Mouse (Mus musculus): ENCODE data around the gene Rap1gap2.

Gene Rap1gap2

DNA sequence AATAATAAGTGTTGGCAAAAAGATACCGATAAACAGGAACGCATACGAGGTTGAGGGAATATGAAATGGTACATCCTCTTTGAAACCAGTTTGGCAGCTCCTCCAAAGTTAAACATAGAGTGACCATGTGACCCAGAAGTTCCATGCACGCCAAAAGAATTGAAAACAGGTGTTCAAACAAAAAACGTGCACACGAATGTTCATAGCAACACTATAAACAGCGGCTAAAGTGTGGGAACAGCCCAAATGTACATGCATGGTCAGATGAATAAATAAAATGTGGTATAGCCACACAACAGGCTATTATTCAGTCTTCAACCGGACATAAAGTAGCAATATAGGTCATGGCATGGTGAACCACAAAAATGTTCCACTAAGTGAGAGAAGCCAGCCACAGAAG, 108.2 kb downstream of the Rap1gap2 start:
- no peak for DNase-seq (ENCODE audit: low spot score in 2 of 2)

DNA sequence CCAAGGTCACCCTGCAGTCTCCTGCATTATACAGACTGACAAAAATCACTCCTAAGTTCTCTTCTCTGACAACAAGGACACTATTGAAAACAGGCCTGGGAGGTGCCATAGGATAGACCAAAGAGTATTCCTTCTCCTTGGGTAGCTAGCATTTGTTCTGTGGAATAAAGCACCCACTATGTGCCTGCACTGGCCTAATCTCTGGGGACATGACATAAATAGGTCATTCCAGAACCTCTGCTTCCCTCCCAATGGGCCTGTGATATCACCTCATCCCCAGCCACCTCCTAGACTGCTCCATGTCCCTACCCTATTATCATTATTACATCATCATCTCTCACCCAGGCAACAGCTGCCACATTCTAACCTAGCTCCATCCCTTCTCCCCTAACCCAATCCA, 108.7 kb downstream of the Rap1gap2 start:
- no peak for DNase-seq (ENCODE audit: low spot score in 2 of 2)

DNA sequence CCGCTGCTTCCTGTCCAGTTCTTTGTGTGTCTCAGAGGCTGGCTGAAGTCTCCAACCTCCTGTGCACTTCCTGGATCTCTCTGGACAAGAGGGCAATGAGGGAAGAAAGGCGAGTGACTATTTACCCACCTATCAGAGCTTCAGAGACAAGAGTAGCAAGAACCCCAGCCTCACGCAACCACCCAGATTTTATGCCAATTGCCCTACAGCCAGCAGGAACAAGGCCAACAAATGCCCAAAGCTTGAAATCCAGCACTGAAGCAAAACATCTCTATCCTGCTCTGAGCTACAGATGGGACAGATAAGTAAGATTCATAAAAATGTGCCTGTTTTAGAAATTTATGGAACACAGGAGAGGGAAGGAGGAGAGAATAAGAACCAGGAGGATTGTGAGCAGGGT, 109.7 kb downstream of the Rap1gap2 start:
- no peak for DNase-seq (ENCODE audit: low spot score in 2 of 2)

DNA sequence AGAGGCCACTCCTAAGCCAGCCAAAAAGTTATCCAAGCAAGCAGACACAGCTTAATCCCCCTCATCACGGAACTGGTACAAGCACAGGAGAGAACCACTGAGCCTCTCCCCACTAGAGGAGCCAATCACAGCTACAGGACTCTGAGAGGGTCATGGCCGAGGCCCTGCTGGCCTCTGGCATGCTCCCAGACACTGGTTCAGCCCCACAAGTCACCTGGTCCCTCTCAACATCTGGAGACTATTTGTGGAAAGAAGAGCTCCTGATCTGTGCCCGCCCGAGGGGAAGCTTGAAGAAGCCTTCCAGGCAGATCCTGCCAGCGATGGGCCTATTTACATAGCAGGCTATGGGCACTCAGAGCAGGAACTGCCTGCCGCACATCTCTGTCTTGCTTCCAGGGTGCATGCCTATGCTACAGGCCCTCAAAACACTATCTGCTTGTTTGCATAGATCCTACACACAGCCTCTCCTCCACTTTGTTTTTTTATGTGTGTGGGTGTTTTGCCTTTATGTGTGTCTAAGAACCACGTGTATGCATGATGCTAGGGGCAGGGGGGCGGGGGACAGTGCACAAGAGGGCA, 111.1 kb downstream of the Rap1gap2 start:
- DNase-seq (ENCODE audit: low spot score in 2 of 2), result no peak

DNA sequence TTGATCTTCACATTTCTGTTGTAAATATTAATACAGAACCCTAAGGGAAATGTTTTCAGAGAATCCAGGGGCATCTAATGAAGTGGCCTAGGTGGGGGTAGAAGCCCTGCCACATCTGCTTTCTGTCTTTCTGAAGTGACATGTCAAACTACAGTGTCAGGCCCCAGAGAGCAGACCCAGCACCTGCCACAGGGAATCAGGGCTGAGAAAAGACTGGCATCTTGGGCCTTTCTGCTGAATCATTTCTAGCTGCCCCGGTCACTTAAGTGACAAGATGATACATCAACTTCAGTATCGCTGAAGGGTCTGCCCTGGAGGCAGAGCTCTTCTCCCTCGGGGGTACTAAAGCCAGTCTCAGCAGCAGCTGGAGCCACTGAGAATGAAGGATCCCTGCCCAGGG, 111.7 kb downstream of the Rap1gap2 start:
- no peak for DNase-seq (ENCODE audit: low spot score in 2 of 2)

DNA sequence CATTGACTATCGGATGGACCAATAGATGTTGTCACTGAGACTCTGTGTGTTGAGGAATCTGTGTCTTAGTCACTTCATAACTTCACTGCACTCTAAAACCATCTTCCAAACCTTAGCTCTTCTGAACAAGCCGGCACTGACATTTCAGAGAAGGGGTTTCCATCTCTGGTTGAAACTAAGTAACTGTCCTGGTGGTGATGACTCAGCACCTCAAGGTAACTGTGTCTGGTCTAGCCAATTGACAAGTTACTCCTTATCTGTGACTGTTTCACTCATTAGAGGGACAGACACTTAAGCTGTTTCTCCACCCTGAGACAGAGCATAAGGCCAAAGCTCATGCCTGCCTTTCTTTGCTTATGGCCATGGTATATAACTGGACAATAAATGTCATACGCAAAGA, 114.1 kb downstream of the Rap1gap2 start:
- DNase-seq (ENCODE audit: low spot score in 2 of 2), result no peak

DNA sequence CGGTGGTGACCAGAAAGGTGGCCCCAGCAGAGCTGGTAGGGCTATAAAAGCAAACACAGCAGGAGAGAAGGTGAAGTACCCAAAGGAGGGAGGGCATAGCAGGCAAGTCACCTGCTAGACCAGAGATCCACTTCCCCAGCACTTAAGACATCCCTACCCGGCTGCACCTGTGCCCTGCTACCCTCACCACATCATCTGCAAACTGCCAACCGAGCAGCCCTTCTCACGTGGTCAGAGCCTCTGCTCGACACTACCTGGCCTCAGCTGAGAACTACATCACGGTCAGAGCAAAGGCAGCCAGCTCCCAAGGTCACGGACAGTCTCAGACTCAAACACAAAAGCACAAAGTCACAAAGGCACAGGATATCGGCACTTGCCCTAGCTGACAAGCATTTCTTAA, 116.8 kb downstream of the Rap1gap2 start:
- no peak for DNase-seq (ENCODE audit: low spot score in 2 of 2)

DNA sequence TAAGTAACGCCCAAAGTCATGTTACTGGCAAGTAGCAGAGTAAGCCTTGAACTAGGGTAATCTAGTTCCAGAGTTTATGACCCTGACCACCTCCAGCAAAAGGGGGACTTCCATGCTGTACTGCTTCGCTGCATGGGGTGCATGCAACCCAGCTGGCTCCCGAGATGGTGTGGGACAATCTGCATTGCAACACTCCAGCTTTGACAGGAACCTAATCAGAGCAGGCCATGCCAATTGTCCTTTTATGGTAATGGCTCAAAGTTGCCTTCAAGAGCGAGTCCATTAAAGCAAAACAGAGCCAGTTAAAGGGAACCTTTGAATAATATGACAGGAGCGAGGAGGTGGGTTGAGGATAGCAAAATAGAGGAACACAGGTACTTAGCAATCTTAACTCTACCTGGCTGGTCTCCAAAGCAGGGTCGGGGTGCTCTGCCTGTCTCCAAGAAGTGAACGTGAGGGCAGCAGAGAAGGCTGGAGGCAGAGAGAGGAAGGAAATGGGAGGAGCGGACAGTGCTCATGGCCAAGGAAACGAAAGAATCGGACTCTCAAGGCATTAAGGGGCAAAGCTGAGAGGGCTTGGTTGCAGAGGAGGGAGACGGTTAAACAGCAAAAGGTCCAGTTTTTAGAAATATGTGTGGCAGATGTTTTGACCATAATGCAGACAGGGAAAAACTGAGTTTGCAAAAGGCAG, 117.4 kb downstream of the Rap1gap2 start:
- DNase-seq (ENCODE audit: low spot score in 2 of 2), result no peak

DNA sequence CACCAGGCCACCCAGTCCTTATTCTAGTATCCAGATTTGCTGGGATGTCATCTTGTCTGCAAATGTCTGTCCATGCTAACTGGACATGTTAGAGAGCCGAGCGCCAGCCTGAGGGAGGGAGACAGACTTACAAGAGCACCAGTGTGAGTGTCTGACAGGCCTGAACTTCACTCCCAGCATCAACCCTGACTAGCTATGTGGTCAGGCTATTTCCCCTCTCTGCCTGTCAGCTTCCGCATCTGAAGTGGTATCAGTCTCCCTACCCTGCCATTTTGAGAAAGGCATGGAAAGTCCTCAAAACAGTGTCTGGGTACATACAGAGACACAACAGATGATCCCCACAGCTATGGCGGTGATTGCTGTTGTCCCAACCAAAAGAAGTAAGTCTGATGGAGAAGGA, 119.6 kb downstream of the Rap1gap2 start:
- DNase-seq (ENCODE audit: low spot score in 2 of 2), result no peak

DNA sequence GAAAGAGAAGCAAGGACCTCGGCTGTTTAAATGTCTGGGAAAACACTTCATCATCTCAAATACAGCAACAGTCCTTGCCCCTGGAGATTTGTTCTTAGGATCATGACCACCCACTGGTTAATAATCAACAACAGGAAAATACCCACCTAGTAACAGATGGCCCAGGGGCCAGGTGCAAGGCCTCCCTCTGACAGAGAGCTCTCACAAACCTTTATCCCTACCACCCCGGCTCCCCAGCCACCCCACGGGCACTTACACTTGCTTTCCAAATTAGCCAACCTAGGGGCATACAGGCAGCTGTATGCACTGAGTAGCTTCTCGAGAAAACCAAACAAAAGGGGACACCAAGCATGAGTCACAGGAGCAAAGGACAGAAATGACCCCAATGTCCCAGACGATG, 121.5 kb downstream of the Rap1gap2 start:
- no peak for DNase-seq (ENCODE audit: low spot score in 2 of 2)

DNA sequence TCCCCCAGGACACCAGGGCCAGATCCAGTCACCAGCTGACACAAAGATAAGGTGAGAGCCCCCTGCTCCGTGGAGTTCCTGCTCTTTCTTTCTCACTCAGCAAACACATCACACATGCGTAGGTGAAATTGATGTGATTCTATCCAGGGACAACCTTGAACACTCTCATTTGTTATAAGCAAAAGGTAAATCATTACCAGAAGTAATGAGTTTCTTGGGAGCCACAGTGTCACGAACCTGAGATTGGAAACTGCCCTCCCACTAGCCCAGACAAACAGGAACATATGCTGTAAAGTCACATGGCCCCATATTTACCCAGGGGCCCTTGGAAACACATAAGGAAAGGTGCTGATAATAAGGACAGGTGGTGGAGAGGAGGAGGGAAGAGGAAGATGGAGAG, 122.8 kb downstream of the Rap1gap2 start:
- DNase-seq (ENCODE audit: low spot score in 2 of 2), result no peak

DNA sequence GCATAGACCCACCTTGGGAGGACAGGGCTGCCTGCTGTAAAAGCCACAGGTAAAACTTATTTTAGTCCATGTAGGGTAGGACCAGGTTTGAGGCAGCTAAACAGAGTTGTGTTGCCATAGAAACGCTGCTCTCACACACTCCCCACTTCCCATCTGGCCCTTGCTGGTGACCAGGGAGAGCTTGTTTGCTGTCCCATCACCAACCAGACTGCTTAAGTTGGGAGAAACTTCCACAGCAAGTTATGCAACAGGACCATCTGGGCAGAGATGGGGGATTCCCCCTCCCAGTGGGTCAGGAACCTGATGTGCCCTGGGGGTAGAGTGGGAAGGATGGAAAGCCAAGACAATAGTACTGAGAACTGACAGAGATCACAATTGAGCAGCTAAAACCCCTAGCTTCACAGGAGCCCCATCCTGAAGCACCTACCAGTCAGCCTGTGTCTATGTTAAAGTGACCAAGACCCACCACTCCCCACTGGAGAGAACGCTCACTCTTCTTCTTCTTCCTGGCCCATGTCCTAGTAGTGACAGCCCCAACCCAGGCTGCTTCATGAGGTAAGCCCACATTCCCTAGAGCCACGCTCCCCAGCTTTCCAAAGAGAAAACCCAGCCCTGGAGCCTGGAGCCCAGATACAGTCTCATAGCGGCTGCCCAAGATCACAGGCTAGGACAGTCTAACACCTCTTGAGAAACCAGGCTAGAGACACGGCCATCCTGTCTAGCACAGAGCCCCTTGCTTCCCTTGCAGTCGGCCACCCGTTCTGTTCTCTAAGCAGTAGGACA, 125.1 kb downstream of the Rap1gap2 start:
- DNase-seq (ENCODE audit: low spot score in 2 of 2), result peak; percentile 59 to 61

DNA sequence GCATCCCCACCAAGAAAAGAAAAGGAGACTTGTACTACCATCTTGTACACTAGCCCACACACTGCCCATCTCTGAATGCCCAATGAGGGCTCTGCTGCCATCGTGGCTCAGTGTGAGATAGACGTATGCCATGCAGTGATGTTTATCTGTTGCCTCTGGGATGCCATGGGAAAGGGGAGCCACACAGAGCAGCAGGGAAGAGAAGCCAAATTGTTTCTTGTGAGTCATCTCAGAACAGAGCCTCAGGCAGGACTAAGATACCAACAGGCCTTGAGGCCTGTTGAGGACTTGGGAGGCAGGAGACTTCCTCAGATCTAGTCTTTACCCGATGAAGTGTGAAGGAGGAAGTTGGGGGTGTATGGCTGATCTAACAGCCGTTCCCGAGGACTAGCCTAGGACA, 126.8 kb downstream of the Rap1gap2 start:
- no peak for DNase-seq (ENCODE audit: low spot score in 2 of 2)

DNA sequence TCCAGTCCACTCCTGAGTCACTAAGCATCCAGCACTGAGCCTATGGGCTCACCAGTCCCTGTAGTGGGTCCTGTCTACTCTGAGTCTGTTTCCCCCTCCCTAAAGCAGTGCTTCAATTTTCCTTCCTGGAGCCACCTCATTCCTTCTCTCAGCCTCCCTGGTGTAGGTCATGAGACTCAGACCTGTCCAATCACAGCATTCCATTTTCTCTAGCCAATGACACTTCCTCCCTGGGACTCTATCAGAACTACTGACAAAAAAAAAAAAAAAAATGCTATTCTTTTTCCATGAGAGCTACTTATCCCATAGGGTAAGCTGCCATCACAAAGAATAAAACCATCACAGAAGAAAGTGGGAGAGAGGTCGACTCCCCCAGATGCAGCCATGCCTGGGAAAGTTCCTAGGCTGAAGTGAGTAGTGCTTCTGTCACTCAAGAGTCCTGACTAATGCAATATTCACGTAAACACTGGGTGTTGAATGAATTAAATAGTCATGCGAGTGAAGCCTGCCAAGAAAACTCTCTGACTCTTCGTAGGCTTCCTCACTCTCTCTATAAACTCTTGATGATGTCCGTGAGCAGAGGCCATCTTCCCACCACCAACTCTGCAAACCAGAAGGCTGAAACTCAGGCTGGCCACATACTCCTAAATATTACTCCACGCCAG, 127.4 kb downstream of the Rap1gap2 start:
- DNase-seq (ENCODE audit: low spot score in 2 of 2), result no peak

DNA sequence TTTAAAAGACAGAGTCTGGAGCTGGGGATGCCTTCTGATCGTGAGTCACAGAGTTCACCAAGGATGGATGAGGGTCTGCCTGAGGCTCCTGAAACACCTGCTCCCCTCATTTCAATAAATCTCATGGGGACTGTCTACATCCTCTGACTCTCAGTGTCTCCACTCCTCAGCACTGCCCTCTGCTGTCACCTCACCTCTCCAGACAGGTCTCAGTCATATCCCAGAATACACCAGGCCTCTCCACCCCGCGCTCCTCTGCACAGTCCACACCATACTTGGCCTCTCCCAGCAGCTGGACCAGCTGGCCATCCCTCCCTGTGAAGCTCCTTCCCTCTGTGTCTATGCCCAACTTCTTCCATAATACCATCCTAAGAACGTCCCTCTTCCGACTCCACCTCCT, 128.9 kb downstream of the Rap1gap2 start:
- no peak for DNase-seq (ENCODE audit: low spot score in 2 of 2)

DNA sequence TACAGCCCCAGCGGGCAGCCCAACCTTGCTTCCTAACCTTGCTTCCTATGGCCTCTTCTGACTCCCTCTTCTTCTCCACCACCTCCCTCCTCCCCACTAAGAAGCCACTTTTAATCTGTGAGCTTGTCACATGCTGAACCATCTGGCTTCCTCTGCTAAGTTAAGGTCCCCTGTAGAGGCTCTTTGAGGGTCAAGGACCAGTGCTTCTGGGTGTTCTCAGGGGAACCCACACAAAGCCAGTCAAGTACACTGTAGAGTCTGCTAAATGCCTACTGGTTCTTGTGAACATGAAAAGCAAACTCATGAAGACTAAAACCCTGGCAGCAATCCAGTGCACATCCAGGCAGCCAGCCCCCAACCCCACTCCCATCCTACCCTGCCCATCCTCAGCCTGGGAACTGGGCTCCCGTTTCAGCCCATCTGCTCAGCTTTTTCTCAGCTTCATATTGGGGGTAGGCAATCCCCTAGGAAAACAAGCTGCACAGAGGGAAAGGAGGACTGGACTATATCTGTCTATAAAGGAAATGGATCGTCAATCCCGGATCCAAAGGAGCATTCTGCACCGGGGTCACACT, 130.9 kb downstream of the Rap1gap2 start:
- no peak for DNase-seq (ENCODE audit: low spot score in 2 of 2)

DNA sequence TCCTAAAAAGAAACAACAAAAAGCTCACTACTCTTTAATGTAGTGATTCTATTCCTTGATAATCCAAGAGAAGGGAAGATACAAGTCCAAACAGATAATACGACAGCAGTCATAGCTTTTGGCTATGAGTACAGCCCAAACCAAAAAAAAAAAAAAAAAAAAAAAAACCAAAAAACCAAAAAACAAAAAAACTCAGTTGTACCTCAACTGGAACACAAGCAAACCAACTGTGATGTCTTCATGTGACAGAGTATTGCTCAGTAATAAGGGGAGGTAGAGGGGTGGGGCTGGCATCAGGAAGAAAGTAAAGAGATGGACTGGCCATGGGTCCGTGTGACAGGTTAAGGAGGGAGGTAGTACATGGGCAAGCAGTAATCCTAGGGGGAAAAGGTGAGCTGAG, 131.8 kb downstream of the Rap1gap2 start:
- DNase-seq (ENCODE audit: low spot score in 2 of 2), result no peak

DNA sequence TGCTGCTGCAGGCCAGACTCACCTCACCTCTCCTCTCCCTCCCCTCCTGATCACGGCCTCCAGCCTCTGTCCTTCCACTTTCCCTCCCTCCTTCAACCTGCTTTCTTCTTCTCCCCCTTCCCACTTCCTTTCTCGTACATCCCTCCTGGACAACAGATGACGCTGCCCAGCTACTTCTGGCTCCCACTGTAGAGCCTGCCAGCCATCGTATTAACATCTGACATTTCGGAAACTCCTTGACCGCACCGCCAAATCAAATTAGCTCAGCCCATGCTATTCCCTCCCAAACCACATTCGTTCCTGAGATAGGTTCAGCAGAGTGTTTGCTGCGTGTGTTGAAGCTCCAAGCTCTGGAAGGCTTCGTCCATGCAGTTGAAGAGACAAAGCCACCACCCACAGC, 138.0 kb downstream of the Rap1gap2 start:
- no peak for DNase-seq (ENCODE audit: low spot score in 2 of 2)

DNA sequence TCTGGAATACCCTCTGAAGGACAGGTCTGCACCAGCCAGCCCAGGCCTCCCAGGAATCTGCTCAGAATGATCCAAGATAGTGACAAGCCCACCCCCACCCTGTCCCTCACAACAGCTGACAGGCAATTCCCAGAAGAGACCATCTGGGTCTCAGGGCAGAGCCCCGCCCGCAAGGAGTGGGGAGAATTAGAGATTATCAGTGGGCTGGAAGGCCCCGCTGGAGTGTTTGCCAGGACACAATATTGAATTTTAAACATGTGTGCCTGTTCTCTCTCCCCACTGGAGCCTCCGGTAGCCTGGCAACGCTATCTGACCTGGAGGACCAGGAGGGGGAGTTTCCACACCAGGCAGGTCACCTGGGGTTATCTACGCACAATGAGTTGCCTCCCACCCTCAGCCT, 142.5 kb downstream of the Rap1gap2 start:
- no peak for DNase-seq (ENCODE audit: low spot score in 2 of 2)

DNA sequence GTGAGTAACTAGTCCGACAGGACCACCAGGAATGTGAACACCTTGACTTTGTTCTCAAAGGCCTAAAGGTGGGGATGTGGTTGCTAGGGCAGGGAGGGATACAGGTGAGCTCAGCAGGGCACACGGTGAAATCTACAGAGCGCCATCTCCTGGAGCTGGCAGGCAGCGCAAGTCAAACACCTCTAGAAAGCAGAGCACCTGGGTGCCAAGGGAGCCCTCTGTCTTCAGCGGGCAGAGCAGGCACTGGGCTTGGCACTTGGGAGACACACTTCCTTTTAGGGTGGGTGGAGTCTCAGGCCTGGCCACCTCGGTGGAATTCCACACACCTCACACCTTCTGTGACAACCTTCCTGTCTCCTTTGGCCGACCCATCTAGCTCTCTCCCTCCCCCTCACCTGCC, 145.0 kb downstream of the Rap1gap2 start:
- DNase-seq (ENCODE audit: low spot score in 2 of 2), result no peak

DNA sequence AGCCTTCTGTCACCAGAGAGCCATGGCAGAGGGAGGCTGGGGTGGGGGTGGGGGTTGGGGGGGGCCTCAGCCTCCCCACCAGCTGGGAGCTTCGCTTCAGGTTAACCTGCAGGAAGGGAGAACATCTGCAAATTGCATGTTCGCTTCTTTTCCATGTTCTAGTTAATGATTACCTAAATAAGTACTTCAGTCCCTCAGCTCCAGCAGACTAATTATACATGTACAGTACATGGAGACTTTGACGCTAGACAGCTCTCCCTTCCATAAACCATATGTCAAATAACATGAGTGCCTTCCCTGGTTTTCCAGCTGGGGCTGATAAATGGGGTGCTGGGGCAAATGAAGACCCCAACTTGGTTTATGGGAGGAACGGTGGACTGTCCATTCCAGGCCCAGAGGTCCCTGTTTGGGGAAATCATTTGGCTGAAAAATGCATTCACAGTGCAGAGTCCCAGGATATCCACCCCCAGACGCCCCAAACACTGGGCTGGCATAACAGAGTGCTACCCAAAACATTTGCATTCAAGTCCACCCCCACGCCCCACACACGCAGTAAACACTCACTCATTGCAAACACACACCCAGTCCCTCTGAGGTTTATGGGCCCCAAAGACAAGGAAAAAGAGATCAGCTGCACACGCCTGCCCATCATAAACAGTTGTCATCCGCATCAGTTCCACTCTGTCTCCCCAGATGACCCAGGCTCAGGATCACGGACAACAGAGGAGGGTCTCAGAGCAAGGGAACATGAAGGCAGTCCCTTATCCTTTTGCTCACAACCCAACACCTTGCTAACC, 146.3 kb downstream of the Rap1gap2 start:
- no peak for DNase-seq (ENCODE audit: low spot score in 2 of 2)

DNA sequence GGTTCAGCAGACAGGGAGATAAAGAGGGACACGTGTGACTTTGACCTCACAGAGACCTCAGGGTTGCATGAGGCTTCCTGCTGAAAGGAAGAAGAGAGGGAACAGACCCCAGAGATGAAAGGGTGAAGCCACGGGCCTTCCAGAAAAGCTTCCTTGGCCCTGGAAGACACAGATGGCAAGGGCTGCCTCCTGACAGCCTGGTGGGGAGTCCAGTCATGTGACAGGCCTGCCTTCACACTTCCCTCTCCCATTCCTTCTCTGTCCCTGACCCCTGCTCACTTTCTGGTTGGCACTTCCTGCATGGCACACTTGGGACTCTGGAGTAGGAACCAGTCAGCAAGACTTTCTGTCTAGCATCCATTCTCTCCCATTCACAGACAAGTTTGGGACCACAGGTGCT, 148.1 kb downstream of the Rap1gap2 start:
- no peak for DNase-seq (ENCODE audit: low spot score in 2 of 2)

Data from right cerebral cortex, adult 2 months (tissue).